Mouse (Mus musculus): ENCODE measurements around the gene Ms4a3. TPM values are rescaled to one million over a fixed set of nuclear protein-coding genes. Genes with fewer than 3 reads are reported as not detected.

Gene Ms4a3
- polyA plus RNA-seq, 1 experiment from 2014 or later: not detected

- no peak for ATAC-seq (ENCODE audit: low FRiP score, low TSS enrichment)
- WGBS: 83% methylated on average over 2 of the region's 2 CpGs
These were observed 36.0 kb downstream of the Ms4a3 start, which contains the start of gene Ms4a6d for GRCm38 (mm10) chr19:11604603-11605002. TSS of gene Ms4a6d (minus strand) at chr19:11604849.

GRCm38 (mm10) chr19:11602026-11602425 lies 38.6 kb downstream of the Ms4a3 start:
- Histone ChIP-seq H3K27ac (ENCODE audit: low read length) (no peak overlapping the region), H3K9ac (replicated peaks; ENCODE audit: low read length) (no peak overlapping the region), H3K36me3 (ENCODE audit: insufficient read depth, low read length) (no peaks in the 10 kb centered on the region), H3K4me1 (ENCODE audit: insufficient read depth, low read length) (no peaks in the 10 kb centered on the region), H3K4me3 (ENCODE audit: low read length) (no peak overlapping the region), H3K4me2 (replicated peaks; ENCODE audit: low read depth, low read length) (no peak overlapping the region), H3K27me3 (ENCODE audit: insufficient read depth, low read length) (no peaks in the 10 kb centered on the region), H3K9me3 (ENCODE audit: low read length) (no peaks in the 10 kb centered on the region)
- no peak; the same call in 1 of the 2 replicates for ATAC-seq (ENCODE audit: low FRiP score, low TSS enrichment)
- WGBS: 89% methylated on average over 2 of the region's 2 CpGs

More at GRCm38 (mm10) chr19:11604603-11605002, 36.0 kb downstream of the Ms4a3 start, which contains the start of gene Ms4a6d:
- H3K4me1 ChIP-seq (ENCODE audit: insufficient read depth, low read length): no peaks in the 10 kb centered on the region
- H3K4me3 ChIP-seq (ENCODE audit: low read length): no peak within 1 kb of the TSS
- H3K27me3 ChIP-seq (ENCODE audit: insufficient read depth, low read length): no peaks in the 10 kb centered on the region
- H3K9ac ChIP-seq (replicated peaks; ENCODE audit: low read length): no peak within 1 kb of the TSS
- H3K9me3 ChIP-seq (ENCODE audit: low read length): no peaks in the 10 kb centered on the region
- no peak within 1 kb of the TSS for H3K4me2 ChIP-seq (replicated peaks; ENCODE audit: low read depth, low read length)
- H3K27ac ChIP-seq (ENCODE audit: low read length): no peak within 1 kb of the TSS
- H3K36me3 ChIP-seq (ENCODE audit: insufficient read depth, low read length): no peaks in the 10 kb centered on the region

- no peak overlapping the region for H3K4me2 ChIP-seq (replicated peaks; ENCODE audit: low read depth, low read length)
- H3K4me3 ChIP-seq (ENCODE audit: low read length): no peak overlapping the region
- no peaks in the 10 kb centered on the region for H3K36me3 ChIP-seq (ENCODE audit: insufficient read depth, low read length)
- no peak overlapping the region for H3K9ac ChIP-seq (replicated peaks; ENCODE audit: low read length)
- H3K4me1 ChIP-seq (ENCODE audit: insufficient read depth, low read length): no peaks in the 10 kb centered on the region
- WGBS: 79% methylated on average over 3 of the region's 3 CpGs
- no peaks in the 10 kb centered on the region for H3K9me3 ChIP-seq (ENCODE audit: low read length)
- no peak for ATAC-seq (ENCODE audit: low FRiP score, low TSS enrichment)
- no peak overlapping the region for H3K27ac ChIP-seq (ENCODE audit: low read length)
- no peaks in the 10 kb centered on the region for H3K27me3 ChIP-seq (ENCODE audit: insufficient read depth, low read length)
These were observed 39.3 kb downstream of the Ms4a3 start for GRCm38 (mm10) chr19:11601349-11601748.

DNA sequence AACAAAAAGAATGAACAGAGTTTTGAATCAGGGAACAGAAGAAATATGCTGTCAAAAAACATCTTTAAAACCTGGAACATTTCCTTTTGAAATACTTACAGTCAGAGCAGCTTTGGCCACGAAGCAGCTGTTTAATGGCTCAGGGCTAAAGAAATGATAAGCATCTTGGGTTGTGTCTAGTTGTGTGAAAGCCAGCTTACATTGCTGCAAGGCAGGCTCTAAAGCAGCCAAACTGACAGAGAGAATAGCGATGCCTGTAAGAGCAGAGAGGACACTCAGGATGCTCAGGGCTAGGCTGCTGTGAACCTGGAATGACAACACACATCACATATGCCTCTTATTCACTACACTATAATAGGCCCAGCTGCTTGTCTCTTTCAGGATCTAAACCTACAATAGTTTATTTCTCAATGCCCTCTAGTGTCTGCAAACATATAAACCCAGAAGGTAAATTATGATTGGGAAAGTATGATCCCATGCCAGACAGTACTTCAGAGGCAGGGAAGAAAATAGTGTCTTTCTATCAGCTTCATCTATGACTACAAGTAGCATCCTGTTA lies 50.7 kb downstream of the Ms4a3 start:
- Histone ChIP-seq H3K9ac (replicated peaks; ENCODE audit: low read length) (no peak overlapping the region), H3K27me3 (ENCODE audit: insufficient read depth, low read length) (no peaks in the 10 kb centered on the region), H3K27ac (ENCODE audit: low read length) (no peak overlapping the region), H3K36me3 (ENCODE audit: insufficient read depth, low read length) (no peaks in the 10 kb centered on the region), H3K4me3 (ENCODE audit: low read length) (no peak overlapping the region), H3K4me1 (ENCODE audit: insufficient read depth, low read length) (no peaks in the 10 kb centered on the region), H3K4me2 (replicated peaks; ENCODE audit: low read depth, low read length) (no peak overlapping the region), H3K9me3 (ENCODE audit: low read length) (no peaks in the 10 kb centered on the region)
- WGBS: 66% methylated on average over 2 of the region's 2 CpGs
- no peak for ATAC-seq (ENCODE audit: low FRiP score, low TSS enrichment)

DNA sequence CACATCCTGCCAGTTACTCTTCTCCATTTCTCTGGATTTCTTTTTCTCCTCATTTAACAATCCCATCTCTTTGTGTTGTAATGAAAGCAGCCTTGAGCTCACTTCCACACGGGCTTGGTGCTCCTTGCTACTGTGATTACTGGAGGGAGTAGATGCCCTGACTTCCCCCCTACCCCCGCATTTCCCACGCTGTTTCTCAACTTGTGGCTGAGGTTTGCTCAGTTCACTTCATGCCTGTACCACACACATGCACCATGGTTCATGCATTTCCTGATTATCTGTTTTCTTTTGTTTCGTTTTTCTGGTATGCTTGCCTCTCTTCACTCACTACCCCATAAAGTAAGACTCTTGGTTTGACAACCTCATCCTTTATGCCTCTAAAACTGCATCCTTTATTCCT lies 51.4 kb downstream of the Ms4a3 start:
- WGBS: 70% methylated on average over 4 of the region's 4 CpGs

More for the DNA sequence above, 51.4 kb downstream of the Ms4a3 start:
- Histone ChIP-seq H3K4me2 (replicated peaks; ENCODE audit: low read depth, low read length) (no peak overlapping the region), H3K4me1 (ENCODE audit: insufficient read depth, low read length) (no peaks in the 10 kb centered on the region), H3K36me3 (ENCODE audit: insufficient read depth, low read length) (no peaks in the 10 kb centered on the region), H3K27me3 (ENCODE audit: insufficient read depth, low read length) (no peaks in the 10 kb centered on the region), H3K9ac (replicated peaks; ENCODE audit: low read length) (no peak overlapping the region), H3K4me3 (ENCODE audit: low read length) (no peak overlapping the region), H3K9me3 (ENCODE audit: low read length) (no peaks in the 10 kb centered on the region), H3K27ac (ENCODE audit: low read length) (no peak overlapping the region)
- ATAC-seq (ENCODE audit: low FRiP score, low TSS enrichment): no peak

Other genes starting within 250 kb of the Ms4a3 start
- gene Ms4a4c, start 236.1 kb downstream of the Ms4a3 start, polyA plus RNA-seq (2015; fragmentation: Nextera tagmentation; extraction: Ambion mirVana): 0.41 and 1.4 TPM in 2 replicates
- 0.17 and 0.30 TPM in 2 replicates for gene Ms4a4b, start 197.3 kb downstream of the Ms4a3 start, polyA plus RNA-seq (2015; fragmentation: Nextera tagmentation; extraction: Ambion mirVana)
- gene Ms4a6c, start 171.5 kb downstream of the Ms4a3 start, polyA plus RNA-seq (2015; fragmentation: Nextera tagmentation; extraction: Ambion mirVana): 4.6 and 5.3 TPM in 2 replicates
- not detected in 2 replicates for gene Gm8369, start 154.9 kb downstream of the Ms4a3 start, polyA plus RNA-seq (2015; fragmentation: Nextera tagmentation; extraction: Ambion mirVana)
- gene Ms4a6b, start 124.3 kb downstream of the Ms4a3 start, polyA plus RNA-seq (2015; fragmentation: Nextera tagmentation; extraction: Ambion mirVana): 3.2 and 4.1 TPM in 2 replicates
- 0.17 and 0.19 TPM in 2 replicates for gene Ms4a4d, start 104.0 kb downstream of the Ms4a3 start, polyA plus RNA-seq (2015; fragmentation: Nextera tagmentation; extraction: Ambion mirVana)
- gene Ms4a6d, start 36.0 kb downstream of the Ms4a3 start, polyA plus RNA-seq (2015; fragmentation: Nextera tagmentation; extraction: Ambion mirVana): 1.7 and 2.6 TPM in 2 replicates
- gene Ms4a2, start 17.1 kb downstream of the Ms4a3 start, polyA plus RNA-seq (2015; fragmentation: Nextera tagmentation; extraction: Ambion mirVana): 2.6 and 3.0 TPM in 2 replicates
- gene Oosp2, start 19.7 kb upstream of the Ms4a3 start, polyA plus RNA-seq (2015; fragmentation: Nextera tagmentation; extraction: Ambion mirVana): not detected in 2 replicates
- not detected in 2 replicates for gene Oosp1, start 50.3 kb upstream of the Ms4a3 start, polyA plus RNA-seq (2015; fragmentation: Nextera tagmentation; extraction: Ambion mirVana)
- not detected in 2 replicates for gene Oosp3, start 56.2 kb upstream of the Ms4a3 start, polyA plus RNA-seq (2015; fragmentation: Nextera tagmentation; extraction: Ambion mirVana)
- not detected in 2 replicates for gene Gif, start 106.7 kb upstream of the Ms4a3 start, polyA plus RNA-seq (2015; fragmentation: Nextera tagmentation; extraction: Ambion mirVana)
- 49.2 and 54.4 TPM in 2 replicates for gene Mrpl16, start 129.5 kb upstream of the Ms4a3 start, polyA plus RNA-seq (2015; fragmentation: Nextera tagmentation; extraction: Ambion mirVana)
- gene Stx3, start 178.6 kb upstream of the Ms4a3 start, polyA plus RNA-seq (2015; fragmentation: Nextera tagmentation; extraction: Ambion mirVana): 25.5 and 26.5 TPM in 2 replicates
- gene Olfr1417, start 198.4 kb upstream of the Ms4a3 start, polyA plus RNA-seq (2015; fragmentation: Nextera tagmentation; extraction: Ambion mirVana): 0.16 TPM in 1 of 2 replicates, not detected in the other
- not detected in 2 replicates for gene Olfr1418, start 220.2 kb upstream of the Ms4a3 start, polyA plus RNA-seq (2015; fragmentation: Nextera tagmentation; extraction: Ambion mirVana)
- not detected in 2 replicates for gene Olfr1419, start 234.3 kb upstream of the Ms4a3 start, polyA plus RNA-seq (2015; fragmentation: Nextera tagmentation; extraction: Ambion mirVana)
- gene Olfr1420, start 245.7 kb upstream of the Ms4a3 start, polyA plus RNA-seq (2015; fragmentation: Nextera tagmentation; extraction: Ambion mirVana): not detected in 2 replicates